Mouse (Mus musculus) liver, postnatal 0 days (tissue): ENCODE measurements at regions not wholly inside any gene's neighbourhood (a gene's known extent, or its start where the extent isn't known, plus 50 kb on each side); places are given as distances from the start of the nearest gene placed in this dataset.

Source experiments
- CTCF ChIP-seq: sonication (generic); IDR thresholded peaks from 2 replicates; pipeline ENCODE4 v1.5.1; 2016; ENCODE audit warnings: antibody characterized with exemption, low read depth
- EP300 ChIP-seq: IDR thresholded peaks from 2 replicates; pipeline ENCODE4 v1.6.1; 2016; ENCODE audit warnings: antibody characterized with exemption, low read depth, mild to moderate bottlenecking

- no peak for TF ChIP-seq EP300
- no peak for TF ChIP-seq CTCF
These were observed 308.7 kb downstream of the Inhba start for GRCm38 (mm10) chr13:16320392-16320791.
